Mouse (Mus musculus): ENCODE measurements around the gene Kif13a.

Kif13a gene

DNA sequence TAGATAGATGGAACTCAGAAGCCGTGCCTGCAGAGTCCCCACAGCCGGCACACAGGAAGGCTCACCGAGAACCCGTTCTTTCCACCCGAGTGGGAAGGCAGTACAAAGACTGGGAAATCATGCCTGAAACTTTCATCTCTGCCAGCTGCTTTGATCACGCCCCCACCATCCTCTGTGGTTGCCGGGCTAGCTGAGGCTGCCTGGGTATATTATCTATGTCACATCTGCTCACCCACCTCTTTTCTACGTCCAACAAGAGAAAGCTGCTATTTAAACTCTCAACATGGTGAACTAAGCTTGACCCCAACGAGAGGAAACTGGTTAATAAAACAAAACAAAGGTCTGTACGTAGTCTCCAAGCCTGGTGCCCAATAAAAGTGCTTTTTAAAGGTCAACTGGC lies 149.8 kb downstream of the Kif13a start:
- DNase-seq (ENCODE audit: low read depth, low spot score) = no peak

DNA sequence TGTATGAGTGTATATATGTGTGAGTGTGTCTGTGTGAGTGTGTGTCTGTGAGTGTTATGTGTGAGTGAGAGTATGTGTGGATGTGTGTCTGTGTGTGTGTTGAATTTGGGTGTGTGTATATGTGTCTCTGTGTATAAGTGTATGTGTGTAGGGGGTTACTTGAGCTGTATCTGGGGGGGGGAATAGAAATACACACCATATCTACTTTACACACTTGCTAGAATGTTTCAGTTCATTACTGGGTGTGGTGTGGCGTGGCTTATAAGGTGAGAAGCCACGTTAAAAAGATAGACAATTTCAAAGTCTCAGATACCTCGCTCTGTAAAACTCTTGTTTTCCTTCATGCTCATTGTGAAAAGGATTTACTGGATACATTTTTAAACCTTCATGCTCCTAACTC lies 152.2 kb downstream of the Kif13a start:
- no peak for DNase-seq (ENCODE audit: low read depth, low spot score)

GRCm38 (mm10) chr13:46776636-46777305 lies 152.9 kb downstream of the Kif13a start:
- DNase-seq (ENCODE audit: low read depth, low spot score) = no peak

GRCm38 (mm10) chr13:46774998-46775397 lies 154.7 kb downstream of the Kif13a start:
- DNase-seq (ENCODE audit: low read depth, low spot score) = no peak

DNA sequence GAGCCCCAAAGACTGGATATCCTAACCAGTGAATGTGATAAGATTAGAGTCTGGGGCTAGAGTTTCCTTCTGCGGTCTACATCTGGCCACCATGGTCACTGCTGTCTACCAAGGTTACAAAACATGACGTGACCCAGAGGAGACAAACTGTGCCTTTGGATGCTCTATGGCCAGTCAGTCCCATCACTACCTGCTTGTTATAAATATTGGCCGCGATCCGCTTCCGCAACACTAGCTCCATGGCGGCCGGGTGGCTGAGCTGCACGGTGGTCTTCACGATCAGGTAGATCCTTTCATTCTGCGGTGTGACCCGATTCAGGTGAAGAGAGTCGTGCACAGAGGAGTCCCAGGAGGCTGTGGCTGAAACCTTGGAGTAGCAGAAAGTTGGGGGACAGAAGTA lies 157.1 kb downstream of the Kif13a start:
- no peak for DNase-seq (ENCODE audit: low read depth, low spot score)

GRCm38 (mm10) chr13:46765361-46765760 lies 164.3 kb downstream of the Kif13a start:
- no peak for DNase-seq (ENCODE audit: low read depth, low spot score)

- DNase-seq (ENCODE audit: low read depth, low spot score) = no peak
Measured at GRCm38 (mm10) chr13:46763210-46763609, 166.5 kb downstream of the Kif13a start.

DNA sequence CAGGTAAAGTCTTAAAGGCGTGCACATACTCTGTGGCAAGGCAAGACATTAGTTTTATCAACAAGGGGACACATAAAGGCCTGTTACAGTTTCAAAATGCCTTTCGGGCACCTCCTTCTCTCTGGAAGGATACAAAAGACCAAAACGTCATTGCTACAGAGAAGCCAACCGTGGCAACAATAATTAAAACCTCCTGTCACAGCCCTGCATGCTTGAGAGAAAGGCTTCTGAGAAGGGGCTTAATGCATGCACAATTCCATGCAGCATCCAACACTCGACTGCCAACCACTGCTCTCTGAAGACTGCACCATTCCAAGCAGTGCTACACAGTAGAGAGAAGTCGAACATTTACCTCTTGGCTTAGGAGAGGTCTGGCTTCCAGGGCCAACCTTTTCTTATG lies 168.7 kb downstream of the Kif13a start:
- no peak for DNase-seq (ENCODE audit: low read depth, low spot score)

DNA sequence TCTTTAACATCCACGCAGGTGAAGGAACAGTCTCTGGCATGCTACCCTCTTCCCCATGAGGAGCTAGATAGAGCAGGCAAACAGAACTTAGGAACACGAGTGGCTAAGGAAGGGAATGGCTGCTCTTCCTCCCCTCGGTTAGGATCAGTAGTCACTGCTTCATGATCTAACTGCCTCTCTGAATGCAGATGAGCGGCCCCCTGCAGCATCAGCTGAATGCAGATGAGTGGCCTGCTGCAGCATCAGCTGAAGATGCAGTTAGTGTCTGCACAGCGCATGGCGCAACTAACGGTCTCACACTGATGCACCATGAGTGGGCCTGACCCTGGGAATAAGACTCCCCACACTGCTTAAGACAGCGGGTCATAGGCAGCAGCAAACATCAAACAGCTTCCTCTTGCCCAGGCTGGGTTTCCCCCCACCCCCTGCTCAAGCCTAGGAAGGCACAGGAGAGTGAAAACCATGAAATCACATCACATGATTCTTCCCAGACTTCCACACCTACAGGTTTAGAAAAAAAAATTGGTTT lies 170.3 kb downstream of the Kif13a start:
- DNase-seq (ENCODE audit: low read depth, low spot score) = no peak

- no peak for DNase-seq (ENCODE audit: low read depth, low spot score)
Measured at GRCm38 (mm10) chr13:46758627-46759026, 171.0 kb downstream of the Kif13a start.

DNA sequence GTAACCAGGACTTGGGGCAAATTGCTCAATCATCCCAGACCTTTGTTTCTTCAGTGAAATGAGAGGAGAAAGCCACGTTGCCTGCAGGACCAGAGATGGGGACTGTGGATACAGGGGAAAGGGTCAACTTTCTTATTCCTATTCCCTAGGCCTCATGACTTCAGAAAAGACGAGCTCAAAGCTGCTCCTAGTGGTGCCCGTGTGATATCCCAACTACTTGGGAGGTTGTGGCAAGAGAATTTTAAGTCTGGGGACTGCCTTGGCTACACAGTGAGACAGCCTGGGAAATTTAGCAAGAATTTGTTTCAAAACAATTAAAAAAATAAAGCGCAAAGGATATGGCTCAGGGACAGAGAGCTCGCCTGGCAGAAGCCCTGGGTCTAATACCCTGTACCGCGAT lies 171.7 kb downstream of the Kif13a start:
- DNase-seq (ENCODE audit: low read depth, low spot score) = no peak

DNA sequence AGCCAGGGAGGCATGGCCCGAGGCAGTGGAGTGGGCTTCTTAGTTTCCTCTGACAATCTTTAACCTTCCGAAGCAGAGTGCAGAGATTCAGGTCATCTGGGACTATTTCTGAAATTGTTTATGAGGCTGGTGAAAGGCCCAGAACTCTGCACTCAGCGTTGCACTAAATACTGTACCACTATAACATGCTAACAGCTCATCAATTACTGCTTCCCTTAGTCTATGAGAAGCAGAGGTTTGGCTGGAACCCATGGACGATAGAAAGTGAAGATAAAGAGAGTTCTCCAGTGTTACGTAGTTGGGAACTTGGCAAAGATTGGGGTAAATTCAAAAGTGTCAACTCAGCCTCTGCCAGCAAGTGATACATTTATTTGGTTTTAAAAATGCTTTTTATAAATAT lies 176.4 kb downstream of the Kif13a start:
- DNase-seq (ENCODE audit: low read depth, low spot score) = no peak

- DNase-seq (ENCODE audit: low read depth, low spot score) = no peak
Measured at GRCm38 (mm10) chr13:46752566-46753229, 177.0 kb downstream of the Kif13a start.

- DNase-seq (ENCODE audit: low read depth, low spot score) = no peak
Measured at GRCm38 (mm10) chr13:46748138-46748873, 181.4 kb downstream of the Kif13a start.

- no peak for DNase-seq (ENCODE audit: low read depth, low spot score)
Measured at GRCm38 (mm10) chr13:46743821-46744220, 185.8 kb downstream of the Kif13a start.

DNA sequence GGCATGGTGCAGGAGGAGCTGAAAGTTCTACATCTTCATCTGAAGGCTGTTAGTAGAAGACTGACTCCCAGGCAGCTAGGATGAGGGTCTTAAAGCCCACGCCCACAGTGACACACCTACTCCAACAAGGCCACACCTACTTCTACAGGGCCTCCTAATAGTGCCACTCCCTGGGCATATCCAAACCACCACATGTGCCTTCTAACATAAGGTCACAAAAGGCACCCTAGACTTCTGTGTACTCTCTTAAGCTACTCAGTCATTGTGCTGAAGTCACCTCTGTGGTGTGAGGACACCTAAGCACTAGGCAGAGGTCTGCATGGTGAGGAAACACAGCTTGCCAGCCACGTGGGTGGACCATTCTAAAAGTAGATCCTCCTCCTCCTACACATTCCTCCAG lies 187.3 kb downstream of the Kif13a start:
- no peak for DNase-seq (ENCODE audit: low read depth, low spot score)

- DNase-seq (ENCODE audit: low read depth, low spot score) = no peak
Measured at GRCm38 (mm10) chr13:46739426-46739825, 190.2 kb downstream of the Kif13a start.

DNA sequence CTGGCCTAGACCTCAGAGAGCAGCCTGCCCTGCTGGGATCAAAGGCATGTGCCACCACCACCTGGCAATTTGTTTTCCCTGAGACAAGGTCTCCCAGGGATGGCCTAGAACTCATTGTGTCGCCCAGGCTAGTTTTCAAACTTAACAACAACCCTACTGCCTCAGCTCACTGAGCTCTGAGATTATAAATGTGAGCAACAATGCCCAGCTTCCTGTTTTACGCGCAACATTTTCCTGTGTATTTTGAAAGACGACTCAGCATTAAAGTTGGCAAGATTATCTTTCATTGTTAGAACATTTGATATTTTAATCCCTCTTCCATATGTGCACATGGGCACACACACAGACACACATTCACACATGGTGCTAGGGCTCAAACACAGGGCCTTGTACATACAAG lies 192.2 kb downstream of the Kif13a start:
- no peak for DNase-seq (ENCODE audit: low read depth, low spot score)

- DNase-seq (ENCODE audit: low read depth, low spot score) = no peak
Measured at GRCm38 (mm10) chr13:46736479-46736865, 193.2 kb downstream of the Kif13a start.

DNA sequence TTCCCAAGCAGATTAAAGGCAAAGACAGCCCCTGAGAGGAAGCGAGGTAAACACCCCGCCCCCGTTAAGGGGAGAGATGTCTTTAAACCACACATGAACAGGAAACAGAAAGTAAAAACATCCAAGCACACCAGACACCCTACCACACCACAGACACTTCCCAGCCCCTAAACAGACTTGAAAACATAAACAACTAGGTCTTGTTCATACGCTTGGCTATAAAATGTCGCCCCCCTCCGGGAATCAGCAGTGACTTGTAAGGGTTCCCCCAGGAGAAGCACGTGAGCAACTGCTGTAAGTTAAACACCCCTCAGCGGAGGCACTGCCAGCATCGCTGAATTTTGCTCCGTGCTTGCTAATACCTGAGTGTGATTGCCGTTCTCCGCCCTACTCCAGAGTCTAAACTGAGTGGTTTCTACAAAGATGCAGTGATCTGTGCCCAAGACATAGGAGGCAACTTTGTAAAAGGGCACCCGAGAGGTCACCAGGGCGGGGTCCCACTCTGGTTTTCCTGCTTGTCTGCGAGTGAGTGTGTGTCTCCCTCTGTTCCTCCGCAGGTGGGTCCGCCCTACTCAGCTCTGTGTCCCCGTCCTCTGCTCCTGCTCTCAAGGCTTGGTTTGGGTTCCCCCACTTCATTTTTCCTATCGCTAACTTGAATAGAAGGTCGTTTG lies 193.7 kb downstream of the Kif13a start:
- DNase-seq (ENCODE audit: low read depth, low spot score) = no peak

- no peak for DNase-seq (ENCODE audit: low read depth, low spot score)
Measured at GRCm38 (mm10) chr13:46735219-46735807, 194.4 kb downstream of the Kif13a start.

- DNase-seq (ENCODE audit: low read depth, low spot score) = no peak
Measured at GRCm38 (mm10) chr13:46729998-46730397, 199.7 kb downstream of the Kif13a start.
